Mouse (Mus musculus) G1E (cell line): ENCODE results near the gene Trim62.

Source experiments
- CTCF ChIP-seq: IDR thresholded peaks from 2 replicates; pipeline ENCODE4 v1.5.1; 2012; ENCODE audit warnings: low read depth, low read length, inconsistent platforms, mixed read lengths
- GATA1 ChIP-seq: IDR thresholded peaks from 2 replicates; pipeline ENCODE4 v1.6.1; 2012; ENCODE audit warnings: borderline replicate concordance, low read length, inconsistent platforms, mixed read lengths
- POLR2AphosphoS5 ChIP-seq: IDR thresholded peaks from 2 replicates; pipeline ENCODE4 v1.6.1; 2012; ENCODE audit warnings: low read depth, low read length, inconsistent platforms; ENCODE audit not compliant: insufficient replicate concordance
- TAL1 ChIP-seq: conservative IDR thresholded peaks from 2 replicates; pipeline ENCODE4 v1.6.1; 2012; ENCODE audit warnings: low read depth, low read length, inconsistent platforms, mixed read lengths

- no peak for TF ChIP-seq CTCF
- no peak for TF ChIP-seq GATA1
- TF ChIP-seq TAL1: no peak
- no peak for TF ChIP-seq POLR2AphosphoS5
Measured at GRCm38 (mm10) chr4:128896667-128897066, 13.3 kb downstream of the Trim62 start.
